Mouse (Mus musculus): ENCODE data around the gene Ucma.
A peak's percentile ranks its signal among the peaks of the same experiment; 100 is the strongest.
"Not testable (repeated sequence)": the region's sequence is repeated elsewhere in the genome, so short reads cannot be mapped to it uniquely, and the experiment has no call there.

The Ucma gene

DNA sequence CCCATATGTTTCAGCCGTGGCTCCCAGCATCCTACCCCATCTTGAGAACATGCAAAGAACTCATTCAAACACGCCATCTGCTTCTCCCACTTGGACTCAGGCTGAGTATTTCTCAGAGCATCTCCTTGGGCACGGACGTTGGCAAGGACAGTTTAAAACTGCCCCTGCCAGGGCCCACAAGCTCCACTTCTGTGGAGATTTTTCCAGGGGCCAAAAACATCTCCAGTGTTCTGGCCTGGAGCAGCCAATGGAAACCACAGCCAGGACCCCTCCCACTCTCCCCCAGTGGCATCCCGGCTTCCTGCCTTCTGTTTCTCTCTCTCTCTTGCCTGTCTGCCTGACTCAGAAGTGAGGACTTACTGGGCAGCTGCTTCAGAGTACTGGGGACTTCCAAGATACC is at the start of gene Ucma:
Ucma (plus strand) TSS at position 316 of the 400 bp plus-strand sequence.
- peak; percentile 20 for DNase-seq

DNA sequence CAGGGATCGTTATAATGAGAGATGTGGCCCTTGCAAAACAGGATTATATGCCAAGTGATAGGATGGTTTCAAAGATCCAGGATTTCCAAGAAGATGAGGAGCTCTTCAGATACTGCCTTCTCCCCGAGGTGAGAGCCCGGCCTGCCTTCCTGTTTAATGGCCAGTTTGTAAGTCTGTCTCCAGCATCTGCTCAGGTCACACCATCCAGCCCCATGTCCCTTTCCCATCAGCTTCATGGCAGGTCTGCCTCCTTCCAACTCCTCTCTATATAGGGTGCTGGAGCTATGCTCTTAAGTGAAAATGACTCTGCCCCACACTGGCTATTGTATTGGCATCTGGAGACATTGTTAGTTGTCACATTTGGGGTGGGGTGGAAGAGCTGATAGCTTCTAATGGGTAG is 48.5 kb upstream of the Ucma start:
- DNase-seq = no peak

DNA sequence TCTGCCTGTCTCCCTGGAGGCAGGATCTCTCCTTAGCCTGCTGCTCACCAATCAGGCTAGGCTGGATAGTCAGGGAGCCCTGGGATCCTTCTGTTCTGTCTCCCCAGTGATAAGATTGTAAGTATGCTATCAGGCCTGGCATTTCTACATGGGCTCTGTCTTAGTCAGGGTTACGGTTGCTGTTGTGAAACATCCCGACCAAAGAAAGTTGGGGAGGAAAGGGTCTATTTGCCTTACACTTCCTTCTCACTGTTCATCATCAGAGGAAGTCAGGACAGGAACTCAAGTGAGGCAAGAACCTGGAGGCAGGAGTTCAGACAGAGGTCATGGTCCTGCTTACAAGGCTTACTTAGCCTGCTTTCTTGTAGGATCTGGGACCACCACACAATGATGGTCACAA is 46.7 kb upstream of the Ucma start:
- no peak for DNase-seq

DNA sequence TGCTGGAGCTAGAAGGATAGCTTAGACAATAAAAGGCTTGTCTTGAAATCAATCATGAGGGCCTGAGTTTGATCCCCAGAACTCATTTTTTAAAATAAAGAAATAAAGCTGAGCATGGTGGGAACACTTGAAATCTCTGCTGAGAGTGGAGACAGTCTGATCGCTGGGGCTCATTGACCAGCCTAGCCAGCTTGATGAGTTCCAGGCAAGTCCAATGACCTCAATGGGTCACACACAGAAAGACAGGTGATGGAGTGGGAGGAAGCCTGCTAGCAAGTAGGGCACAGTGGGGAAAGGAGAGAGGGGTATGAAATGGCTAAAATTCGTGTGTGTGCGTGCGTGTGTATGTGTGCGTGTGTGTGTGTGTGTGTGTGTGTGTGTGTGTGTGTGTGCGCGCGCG is 41.4 kb upstream of the Ucma start:
- DNase-seq = no peak

DNA sequence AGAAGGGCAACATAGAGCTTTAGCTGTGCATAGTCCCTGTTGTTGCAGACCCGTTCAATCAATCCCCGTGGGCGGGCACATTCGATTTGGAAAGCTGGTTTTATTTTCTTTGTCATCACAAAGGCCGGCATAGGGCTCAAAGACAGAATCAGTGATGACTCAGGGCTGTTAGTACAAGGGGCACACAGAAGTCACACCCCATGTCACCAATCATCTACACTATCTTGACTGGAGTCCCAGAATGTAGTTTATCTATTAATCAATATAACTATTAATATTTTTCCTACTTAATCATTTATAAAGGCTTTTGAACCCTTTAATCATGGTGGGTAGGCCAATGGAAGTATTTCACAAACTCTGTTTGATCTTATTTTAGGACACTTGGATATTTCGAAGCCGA is 38.0 kb upstream of the Ucma start:
- no peak for DNase-seq

DNA sequence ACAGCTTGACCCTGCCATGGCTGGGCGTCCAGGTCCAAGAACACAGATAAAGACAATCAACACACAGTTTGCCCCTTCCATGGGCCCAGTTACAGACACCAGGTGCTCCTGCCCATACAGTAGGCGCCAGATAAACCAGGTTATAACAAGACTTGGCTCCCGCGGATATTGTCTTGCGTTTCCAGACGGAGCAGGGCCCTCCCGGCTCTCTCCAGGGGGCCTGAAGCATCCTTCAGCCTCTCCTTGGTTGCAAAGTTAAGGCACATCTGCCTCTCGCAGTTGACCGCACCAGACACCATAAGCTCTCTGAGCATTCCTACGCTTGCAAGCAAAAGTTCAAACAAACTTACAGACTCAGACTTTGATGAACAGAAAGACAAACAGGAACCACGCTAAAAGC is 35.1 kb upstream of the Ucma start:
- DNase-seq = no peak

DNA sequence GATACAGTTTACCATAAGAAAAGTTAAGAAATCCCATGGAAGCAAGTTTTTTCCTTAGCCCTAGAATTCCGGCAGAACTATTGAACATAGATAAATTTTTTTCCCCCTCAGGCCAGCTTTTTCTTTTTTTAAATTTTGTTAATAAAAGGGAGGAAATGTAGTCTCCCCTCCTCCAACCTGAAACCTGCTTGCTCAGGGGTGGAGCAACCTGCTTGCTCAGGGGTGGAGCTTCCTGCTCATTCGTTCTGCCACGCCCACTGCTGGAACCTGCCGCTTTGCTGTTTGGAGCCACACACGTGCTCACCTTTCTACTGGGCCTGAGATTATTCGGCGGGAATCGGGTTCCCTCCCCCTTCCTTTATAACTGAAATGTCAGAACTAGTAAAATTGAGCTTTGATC is 26.2 kb upstream of the Ucma start:
- DNase-seq = not testable (repeated sequence)

DNA sequence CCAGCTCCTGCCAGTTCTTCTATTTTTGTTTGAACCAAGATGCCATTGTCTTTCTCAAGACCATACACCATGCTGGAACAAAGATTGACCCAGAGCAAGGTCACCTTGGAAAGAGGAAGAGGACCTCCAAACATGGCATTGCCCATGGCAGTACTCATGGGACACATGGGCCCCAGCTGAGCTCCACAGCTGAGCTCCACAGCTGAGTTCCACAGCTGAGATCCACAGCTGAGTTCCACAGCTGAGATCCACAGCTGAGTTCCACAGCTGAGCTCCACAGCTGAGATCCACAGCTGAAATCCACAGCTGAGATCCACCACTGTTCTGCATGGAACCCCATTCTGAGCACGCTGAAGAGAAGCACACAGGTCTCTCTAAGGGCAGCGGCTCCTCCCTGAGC is 24.9 kb upstream of the Ucma start:
- no peak for DNase-seq

DNA sequence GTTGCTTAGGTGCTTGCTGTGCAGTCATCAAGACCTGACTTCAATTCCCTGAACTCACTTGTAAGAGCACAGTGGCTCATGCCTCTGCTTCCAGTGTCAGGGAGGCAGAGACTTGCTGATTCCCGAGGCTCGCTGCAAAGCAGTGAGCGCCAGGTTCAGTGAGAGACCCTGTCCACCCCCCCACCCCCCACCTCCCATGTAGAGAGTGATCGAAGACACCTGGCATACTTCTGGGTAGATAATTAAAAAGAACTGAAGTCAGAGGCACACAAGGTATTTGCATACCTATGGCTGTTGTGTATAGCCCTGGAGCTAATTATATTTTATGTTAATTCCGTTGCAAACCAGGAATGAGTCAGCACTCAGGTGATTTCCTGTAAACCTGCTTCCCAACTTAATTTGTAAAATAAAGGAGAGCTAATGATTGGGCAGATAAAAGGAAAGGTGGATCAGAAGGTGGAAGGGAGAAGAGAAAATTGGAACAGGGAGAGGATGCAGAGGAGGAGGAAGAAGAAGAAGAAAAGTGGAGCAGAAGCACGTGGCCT is 21.6 kb upstream of the Ucma start:
- DNase-seq = no peak

DNA sequence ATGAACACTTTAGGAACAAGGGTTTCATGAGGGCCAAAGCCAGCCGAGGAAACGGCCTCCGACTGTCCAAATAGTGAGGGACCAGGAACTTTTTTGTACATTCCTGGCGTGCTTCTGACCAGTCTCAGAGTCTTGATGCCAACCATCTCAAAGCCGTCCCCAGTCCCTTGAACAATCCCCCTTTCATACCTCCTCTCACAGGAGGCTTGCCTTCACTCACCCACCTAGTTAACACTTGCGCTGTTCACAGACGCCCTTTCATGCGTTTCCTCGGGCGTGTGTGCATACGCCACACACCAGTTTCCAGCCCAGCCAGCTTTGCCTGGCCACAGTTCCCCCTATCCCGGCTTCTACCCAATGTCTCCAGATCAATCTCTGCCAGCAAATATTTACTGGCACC is 17.9 kb upstream of the Ucma start:
- DNase-seq = no peak

DNA sequence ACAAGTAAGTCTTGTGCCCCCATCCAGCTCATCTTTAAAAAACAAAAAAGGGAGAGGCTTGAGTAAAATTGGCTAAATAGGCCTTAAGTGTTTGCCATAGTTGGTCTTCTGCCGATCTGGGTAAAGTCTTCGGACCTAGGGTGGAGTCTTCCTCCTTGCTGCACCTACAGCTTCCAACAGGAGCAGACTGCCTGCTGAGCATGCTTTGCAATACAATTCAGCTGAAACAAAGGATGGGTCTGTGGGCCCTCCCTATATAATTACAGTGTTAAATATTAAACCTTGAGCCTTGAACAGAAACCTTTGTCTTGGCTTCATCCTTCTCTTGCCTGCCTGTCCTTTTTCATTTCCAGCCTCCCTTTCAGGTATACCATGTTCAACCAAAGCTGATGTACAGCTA is 8.1 kb upstream of the Ucma start:
- DNase-seq = no peak

DNA sequence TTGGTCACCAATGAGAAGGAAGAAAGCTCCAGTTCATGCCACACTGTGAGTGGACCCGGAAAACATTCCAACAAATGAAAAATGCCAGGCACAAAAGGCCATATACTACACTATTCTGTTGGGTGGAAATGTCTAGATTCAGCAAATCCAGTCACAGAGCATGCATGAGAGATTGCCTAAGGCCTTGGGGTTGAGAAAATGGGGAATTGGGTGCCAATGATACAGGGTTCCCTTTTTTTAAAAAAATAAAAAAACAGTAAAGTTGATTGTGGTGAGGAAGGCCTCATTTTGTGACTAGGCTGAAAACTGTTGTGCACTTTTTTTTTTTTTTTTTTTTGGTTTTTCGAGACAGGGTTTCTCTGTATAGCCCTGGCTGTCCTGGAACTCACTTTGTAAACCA is 6.8 kb upstream of the Ucma start:
- no peak for DNase-seq

DNA sequence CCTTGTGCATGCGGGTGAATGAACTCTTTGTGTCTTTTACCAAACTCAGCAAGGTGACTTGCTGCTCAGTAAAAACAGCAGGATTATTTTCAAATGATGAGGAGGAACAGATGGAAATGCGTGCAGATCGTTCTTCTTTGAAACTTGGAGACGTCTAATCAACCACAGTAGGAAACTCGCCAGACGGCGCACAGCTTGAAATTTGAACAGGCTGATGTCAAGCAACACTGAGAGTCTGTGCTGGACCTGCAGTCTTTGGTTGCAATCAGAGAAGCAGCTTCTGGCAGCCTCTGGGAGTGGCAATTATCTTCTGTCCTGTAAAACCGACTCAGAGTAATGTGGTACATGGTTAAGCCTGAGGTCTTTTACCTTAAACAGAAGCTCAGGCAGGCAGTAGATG is 2.2 kb downstream of the Ucma start:
- DNase-seq = peak; percentile 4

DNA sequence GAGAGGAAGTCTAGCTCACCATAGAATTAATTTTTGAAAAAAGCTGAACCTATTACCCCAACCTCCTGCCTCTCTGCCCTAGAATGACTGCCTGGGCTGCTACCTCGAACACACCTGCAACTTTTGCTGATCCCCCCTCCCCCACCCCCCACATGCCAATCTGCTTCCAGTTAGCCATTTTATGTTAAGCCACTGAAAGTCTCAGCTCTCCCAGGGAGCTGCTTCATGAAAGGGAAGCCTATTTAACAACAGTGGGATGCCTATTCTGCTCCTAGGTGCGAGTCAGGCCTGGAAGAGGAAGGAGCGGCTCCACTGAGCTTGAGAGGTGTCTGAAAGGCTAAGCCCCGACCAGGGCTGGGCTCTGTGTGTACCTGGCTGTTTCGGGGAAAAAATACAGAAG is 8.1 kb downstream of the Ucma start:
- no peak for DNase-seq

DNA sequence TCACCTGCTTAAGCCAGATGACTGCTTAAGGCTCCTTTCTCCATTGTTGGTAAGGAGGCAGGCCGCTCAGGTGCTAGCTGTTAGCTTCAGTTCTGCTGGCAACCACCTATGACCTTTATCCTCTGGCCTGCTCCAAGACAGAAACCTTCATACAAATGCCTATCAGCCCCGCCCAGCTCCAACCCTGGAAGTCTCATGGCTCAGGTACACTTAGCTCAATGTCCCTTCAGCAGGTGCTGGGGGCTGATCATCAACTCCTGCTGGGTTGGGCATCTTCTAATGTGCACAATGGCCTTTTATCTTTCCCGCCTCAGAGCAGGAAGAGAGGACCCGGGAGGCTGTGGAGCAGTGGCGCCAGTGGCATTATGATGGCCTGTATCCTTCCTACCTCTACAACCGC is 9.1 kb downstream of the Ucma start:
- no peak for DNase-seq

DNA sequence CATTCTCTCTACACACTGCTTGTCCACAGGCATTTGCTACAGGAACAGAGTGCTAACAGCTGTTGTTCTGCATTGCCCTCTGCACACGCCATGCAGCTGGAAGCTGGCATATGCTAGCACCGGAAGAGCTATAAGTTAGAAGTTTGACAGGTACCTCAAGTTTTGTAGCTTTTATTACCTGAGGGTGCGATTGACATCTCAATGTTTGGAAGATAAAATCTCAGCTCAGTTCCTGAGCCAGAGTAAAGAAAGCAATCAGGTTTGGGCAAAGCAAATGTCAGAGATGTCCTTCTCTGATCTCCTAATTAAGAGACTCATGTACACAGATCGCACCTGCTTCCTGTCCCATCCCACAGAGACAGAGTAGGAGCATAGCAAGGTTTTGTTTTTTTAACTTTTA is 10.9 kb downstream of the Ucma start:
- no peak for DNase-seq

DNA sequence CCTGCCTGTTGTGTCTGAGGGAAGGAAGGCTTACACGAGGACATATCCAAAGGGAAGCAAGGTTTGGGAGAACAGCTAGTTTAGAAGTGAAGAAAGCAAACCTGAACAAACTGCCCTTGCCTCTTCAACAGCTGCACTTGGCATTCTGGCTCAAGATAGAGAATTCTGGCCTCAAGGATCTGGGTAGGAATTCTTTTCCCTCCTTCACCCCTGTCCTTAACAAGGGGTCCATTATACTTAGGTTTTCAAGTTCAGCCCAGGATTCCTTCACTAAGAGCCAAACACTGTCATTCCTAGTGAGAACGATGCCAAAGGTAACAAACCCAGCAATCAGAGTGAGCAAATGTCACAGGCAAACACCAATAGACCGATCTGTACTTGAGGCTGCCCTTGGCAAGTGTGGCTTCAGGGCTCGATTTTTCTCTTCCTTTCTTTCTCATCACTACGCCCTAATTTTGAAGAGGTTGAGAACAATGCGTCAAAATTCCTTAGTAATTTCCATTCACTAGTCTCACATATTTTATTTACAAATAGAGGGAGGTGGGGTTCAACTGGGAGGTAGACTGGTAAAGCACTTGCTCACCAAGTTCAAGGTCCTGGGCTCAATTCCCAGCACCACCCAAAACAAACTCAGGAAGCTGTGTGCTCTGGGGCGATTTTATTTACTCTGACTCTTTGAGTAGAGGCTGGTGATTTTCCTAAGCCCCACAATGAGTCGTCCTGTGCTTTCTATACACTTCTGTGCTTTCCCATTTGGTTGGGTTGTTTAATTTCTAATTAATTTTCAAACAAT is 11.7 kb downstream of the Ucma start:
- DNase-seq = no peak

DNA sequence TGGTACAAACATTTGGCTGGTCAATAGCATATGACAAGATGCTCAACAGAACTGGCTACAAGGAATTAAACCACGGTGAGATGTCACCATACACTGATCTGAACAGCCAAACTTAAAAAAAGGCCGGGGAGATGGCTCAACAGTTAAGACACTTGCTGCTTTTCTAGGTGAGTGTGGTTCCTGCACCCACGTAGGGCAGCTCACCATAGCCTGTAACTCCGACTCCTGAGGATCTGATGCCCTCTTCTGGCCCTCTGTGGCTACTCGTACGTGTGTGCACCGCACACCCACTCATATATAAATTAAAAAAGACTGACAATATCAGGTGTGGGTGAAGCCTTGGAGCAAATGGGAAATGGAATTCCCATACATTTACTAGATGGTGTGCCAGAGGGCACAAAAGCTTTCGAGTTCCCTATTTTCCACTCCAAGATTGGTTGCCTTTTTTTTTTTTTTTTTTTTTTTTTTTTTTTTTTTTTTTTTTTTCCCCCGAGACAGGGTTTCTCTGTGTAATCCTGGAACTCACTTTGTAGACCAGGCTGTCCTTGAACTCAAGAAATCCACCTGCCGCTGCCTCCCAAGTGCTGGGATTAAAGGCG is 13.0 kb downstream of the Ucma start:
- DNase-seq = no peak

DNA sequence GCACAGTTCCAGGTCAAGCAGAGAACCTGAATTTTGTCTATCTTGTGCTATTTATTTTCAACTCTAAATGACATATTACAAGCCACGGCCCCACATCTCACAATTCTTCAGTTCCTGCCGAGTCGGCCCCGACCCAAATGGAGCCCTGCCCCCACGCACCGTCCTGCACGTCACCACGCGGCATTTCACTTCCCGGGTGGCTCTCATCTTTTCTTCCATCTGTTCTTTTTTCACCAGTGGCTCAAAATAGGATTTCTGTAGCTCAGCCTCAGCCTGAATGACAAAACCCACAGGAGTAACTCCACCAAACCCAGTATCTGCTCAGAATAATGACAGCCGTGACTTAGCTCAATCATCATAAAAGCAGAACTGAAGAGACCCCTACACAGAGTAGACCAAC is 17.7 kb downstream of the Ucma start:
- no peak for DNase-seq

DNA sequence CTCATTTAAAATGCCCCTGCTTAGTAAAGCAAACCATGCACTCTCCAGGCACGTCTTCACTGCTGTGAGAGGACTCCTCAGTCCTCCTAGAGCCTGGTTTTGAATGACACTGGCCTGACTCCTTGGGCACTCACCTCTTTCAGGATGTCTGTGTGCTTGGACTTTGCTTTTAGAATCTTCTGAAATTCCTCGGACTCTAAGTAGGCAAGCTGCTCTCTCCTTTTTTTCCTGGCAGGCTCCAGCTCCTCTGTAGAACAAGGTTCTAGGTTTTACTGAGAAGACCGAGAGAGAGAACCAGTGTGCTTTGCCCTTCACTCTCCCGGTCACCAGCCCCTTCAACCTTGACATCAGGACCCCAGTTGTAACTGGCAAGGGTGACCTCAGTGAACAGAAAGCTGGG is 18.5 kb downstream of the Ucma start:
- DNase-seq = no peak

DNA sequence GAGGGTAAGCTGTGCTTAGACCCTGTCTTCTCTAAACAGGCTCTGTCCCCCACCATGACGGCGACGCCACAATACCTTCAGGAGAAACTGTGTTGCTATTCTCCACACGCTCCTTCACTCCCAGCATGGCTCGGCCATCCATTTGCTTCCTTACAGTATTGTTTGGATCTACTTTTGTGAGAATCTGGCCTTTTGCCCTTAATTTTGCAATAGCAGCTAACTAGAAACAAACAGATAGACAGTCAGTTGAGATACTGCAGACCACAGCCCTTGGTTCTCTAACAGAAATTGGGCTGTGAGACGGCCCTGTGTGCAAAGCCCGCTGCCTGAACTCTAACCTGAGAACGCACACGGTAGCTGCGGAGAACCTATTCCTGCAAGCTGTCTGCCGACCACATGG is 19.7 kb downstream of the Ucma start:
- no peak for DNase-seq

DNA sequence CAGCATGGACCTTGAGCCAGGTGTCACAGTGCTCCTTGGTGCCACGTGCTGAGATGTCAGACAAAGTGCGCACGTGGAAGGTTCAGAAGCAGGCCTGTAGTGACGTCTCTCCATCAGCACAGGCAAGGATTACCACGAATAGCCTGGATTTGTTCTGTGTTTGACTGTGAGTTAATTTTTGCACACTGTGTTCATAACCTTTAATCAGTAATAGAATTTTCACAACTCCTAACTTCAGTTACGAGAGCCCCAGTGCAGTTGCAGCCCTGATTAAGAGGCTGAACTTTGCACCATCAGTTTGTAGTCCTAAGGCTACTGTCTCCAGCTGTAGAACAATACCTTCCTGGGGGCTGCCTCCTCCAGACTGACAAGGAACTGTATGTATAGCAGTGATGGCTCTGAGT is 20.5 kb downstream of the Ucma start:
- DNase-seq = no peak

DNA sequence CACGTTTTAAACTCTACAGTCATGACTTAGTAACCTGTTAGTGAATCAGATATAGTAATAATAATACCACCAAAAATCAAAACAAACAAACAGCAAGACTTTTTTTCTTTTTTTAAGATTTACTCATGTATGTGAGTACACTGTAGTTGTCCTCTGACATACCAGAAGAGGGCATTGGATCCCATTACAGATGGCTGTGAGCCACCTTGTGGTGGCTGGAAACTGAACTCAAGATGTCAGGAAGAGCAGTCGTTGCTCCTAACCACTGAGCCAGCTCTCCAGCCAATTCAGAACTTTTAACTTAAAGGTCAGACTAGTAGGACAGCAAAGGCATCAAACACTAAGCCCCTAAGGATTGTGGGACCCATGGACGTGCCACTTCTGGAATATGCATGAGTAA is 23.0 kb downstream of the Ucma start:
- no peak for DNase-seq

DNA sequence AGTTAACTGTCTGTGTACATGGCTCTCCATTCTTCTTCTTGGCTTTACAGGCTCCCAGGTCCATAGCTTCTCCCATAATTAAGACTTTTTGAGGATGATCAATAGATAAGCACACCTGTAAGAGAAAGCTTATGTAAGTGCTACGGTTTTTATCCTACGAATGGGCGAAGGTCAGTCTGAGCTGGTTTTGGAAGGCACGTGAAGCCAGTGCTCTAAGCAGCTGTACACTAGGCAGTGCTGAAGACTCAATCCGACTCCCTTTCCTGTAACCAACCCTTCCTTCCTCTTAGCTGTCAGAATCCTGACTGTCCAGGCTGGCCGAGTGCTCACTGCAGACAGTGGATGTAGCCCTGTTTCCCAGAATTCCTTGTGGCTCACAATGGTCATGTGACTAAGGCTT is 25.3 kb downstream of the Ucma start:
- DNase-seq = no peak

DNA sequence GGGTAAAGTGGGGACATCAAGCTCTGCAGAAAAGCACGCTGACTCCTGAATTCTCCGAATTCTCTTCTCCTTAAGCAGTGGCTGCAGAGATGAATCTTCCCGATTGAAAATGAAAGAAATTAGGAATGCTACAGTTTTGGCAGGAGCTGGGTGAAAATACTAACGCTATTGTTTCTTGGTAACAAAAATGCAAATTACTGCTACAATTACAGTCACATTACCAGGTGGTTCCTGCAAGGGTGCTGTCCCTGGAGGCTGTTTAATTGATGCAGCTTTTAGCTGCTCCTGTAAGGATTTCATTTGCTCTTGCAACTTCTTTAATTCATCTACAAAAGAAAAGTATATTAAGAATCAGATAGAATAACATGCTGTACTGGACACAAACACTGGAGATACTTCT is 31.2 kb downstream of the Ucma start:
- no peak for DNase-seq
